Mouse (Mus musculus) myocyte (in vitro differentiated cells): Measurements from ENCODE around the gene Pid1.

Experiments used
- E2F4 ChIP-seq: IDR thresholded peaks from one replicate; pipeline ENCODE4 v1.6.1; 2011; ENCODE audit warnings: mild to moderate bottlenecking, control low read depth, moderate library complexity; ENCODE audit not compliant: insufficient read depth
- MAX ChIP-seq: IDR thresholded peaks from one replicate; pipeline ENCODE4 v1.6.1; 2011; ENCODE audit warnings: low read depth, mild to moderate bottlenecking, control low read depth
- POLR2A ChIP-seq: IDR thresholded peaks from one replicate; pipeline ENCODE4 v1.6.1; 2011; ENCODE audit warnings: low read depth, mild to moderate bottlenecking, control low read depth, moderate library complexity; ENCODE audit not compliant: insufficient read length
- REST ChIP-seq: IDR thresholded peaks from one replicate; pipeline ENCODE4 v1.6.1; 2011; ENCODE audit warnings: mild to moderate bottlenecking, control low read depth, moderate library complexity; ENCODE audit not compliant: insufficient read depth, insufficient read length
- SRF ChIP-seq: IDR thresholded peaks from one replicate; pipeline ENCODE4 v1.6.1; 2011; ENCODE audit warnings: low read depth; ENCODE audit not compliant: control insufficient read depth, insufficient read length
- TCF12 ChIP-seq: IDR thresholded peaks from one replicate; pipeline ENCODE4 v1.6.1; 2011; ENCODE audit warnings: mild to moderate bottlenecking, control low read depth; ENCODE audit not compliant: poor library complexity, insufficient read depth, severe bottlenecking
- USF1 ChIP-seq: IDR thresholded peaks from one replicate; pipeline ENCODE4 v1.6.1; 2011; ENCODE audit warnings: low read depth, mild to moderate bottlenecking, control low read depth, moderate library complexity

DNA sequence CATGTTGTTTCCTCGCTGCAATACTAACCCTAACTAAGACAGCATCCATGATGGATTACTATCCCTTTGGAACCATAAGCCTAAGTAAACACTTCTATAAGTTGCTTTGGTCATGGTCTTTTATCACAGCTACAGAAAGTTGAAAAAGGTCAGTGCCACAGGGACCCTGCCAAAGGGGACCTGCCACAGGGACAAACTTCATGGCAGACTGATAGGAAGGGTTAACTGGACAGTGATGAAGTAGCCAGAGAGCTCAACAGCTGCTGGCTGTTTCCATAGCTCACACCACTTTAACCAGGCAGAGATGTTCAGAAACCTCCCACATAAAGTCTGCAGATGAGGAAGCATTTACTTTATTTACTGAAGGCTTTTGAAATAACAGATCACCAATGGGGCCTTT is 287.0 kb downstream of the Pid1 start:
- no peak for TF ChIP-seq TCF12
- no peak for TF ChIP-seq MAX
- TF ChIP-seq REST: no peak
- TF ChIP-seq USF1: no peak
- no peak for TF ChIP-seq POLR2A
- TF ChIP-seq E2F4: no peak
- no peak for TF ChIP-seq SRF
